In the genomic region with DNA sequence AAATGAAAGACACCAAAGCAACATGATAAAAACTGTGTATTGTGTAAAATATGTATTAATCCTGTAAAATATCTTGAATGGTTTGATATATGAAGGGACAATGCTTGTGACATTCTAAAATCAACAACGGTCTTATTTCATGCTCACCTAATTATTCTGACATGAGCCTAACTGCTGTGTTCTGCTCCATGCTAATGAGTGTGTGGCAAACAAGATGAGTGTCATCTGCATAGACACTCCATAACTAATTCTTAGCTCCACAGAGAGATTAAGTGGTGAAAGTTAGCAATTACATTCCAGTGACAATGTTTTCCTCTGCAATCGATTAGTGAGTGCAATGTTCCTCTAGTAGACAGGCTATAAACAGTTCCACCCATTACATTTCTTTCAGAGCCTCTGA, we compare ENCODE assay signal across 18 mouse cellular contexts.
DNase-seq lines count a peak whose midpoint lies in the region; ATAC-seq and TF ChIP-seq lines count a peak whose summit lies in the region.
"Had no signal": no experiment of that assay in that cellular context is flagged by ENCODE, and none has a peak within 500 bp of the region (broad histone marks: within the 10 kb centered on the region; RNA-seq: fewer than 3 reads in every experiment).

No protein-coding gene starts in this region.

- no peaks in the 10 kb centered on the region for H3K36me3 ChIP-seq in lung, embryonic 15.5 days
- H3K36me3 ChIP-seq: embryonic facial prominence, embryonic 10.5 days; embryonic facial prominence, embryonic 12.5 days; forebrain, embryonic 15.5 days had no signal

- peak; percentile 39; the same call in 1 of the 2 replicates for ATAC-seq in lung, embryonic 15.5 days (ENCODE audit: borderline replicate concordance, extremely low read depth, low FRiP score, low TSS enrichment)
- ATAC-seq: forebrain, embryonic 13.5 days; forebrain, embryonic 15.5 days had no signal

- H3K9me3 ChIP-seq in lung, embryonic 15.5 days = no peaks in the 10 kb centered on the region
- H3K9me3 ChIP-seq: embryonic facial prominence, embryonic 10.5 days; embryonic facial prominence, embryonic 12.5 days; forebrain, embryonic 13.5 days; forebrain, embryonic 15.5 days had no signal

- H3K27me3 ChIP-seq in lung, embryonic 15.5 days = no peaks in the 10 kb centered on the region
- H3K27me3 ChIP-seq: embryonic facial prominence, embryonic 12.5 days; forebrain, embryonic 13.5 days; forebrain, embryonic 15.5 days had no signal

- intact Hi-C loops in gastrocnemius, postnatal 36 days (cut with DNase I) = no loop called here

- DNase-seq in lung, postnatal 36 days = no peak
- peak; percentile 17 for DNase-seq in brain, embryonic 14.5 days (ENCODE audit: low read depth)
- DNase-seq in retina, embryonic 14.5 days (ENCODE audit: low spot score) = peak; percentile 22
- DNase-seq in kidney, adult 9 months = no peak
- DNase-seq in gastrocnemius, postnatal 36 days = no peak
- DNase-seq: adrenal gland, adult 2 months; adrenal gland, postnatal 10 days; adrenal gland, postnatal 25 days; cerebellum, adult 11-12 months; cerebellum, adult 2 months; cerebellum, adult 9-10 months; cerebellum, postnatal 10 days; cerebellum, postnatal 25 days had no signal

- TF ChIP-seq CTCF in brain, embryonic 14.5 days (IDR thresholded peaks at IDR 0.05; ENCODE audit: borderline replicate concordance, extremely low read depth, insufficient read depth, insufficient read length) = no peak

- H3K4me3 ChIP-seq in lung, embryonic 15.5 days = no peak overlapping the region
- H3K4me3 ChIP-seq: embryonic facial prominence, embryonic 10.5 days; embryonic facial prominence, embryonic 12.5 days; forebrain, embryonic 13.5 days; forebrain, embryonic 15.5 days had no signal

- no peak overlapping the region for H3K9ac ChIP-seq in lung, embryonic 15.5 days
- H3K9ac ChIP-seq: embryonic facial prominence, embryonic 12.5 days; forebrain, embryonic 13.5 days; forebrain, embryonic 15.5 days had no signal

- no peaks in the 10 kb centered on the region for H3K4me1 ChIP-seq in lung, embryonic 15.5 days
- H3K4me1 ChIP-seq: embryonic facial prominence, embryonic 10.5 days; embryonic facial prominence, embryonic 12.5 days; forebrain, embryonic 13.5 days; forebrain, embryonic 15.5 days had no signal

- H3K4me2 ChIP-seq in lung, embryonic 15.5 days = no peak overlapping the region
- H3K4me2 ChIP-seq: embryonic facial prominence, embryonic 12.5 days; forebrain, embryonic 13.5 days; forebrain, embryonic 15.5 days had no signal

- no peak overlapping the region for H3K27ac ChIP-seq in lung, embryonic 15.5 days
- H3K27ac ChIP-seq: embryonic facial prominence, embryonic 10.5 days; embryonic facial prominence, embryonic 12.5 days; forebrain, embryonic 13.5 days; forebrain, embryonic 15.5 days had no signal

- TF ChIP-seq POLR2A in brain, embryonic 14.5 days (IDR thresholded peaks at IDR 0.05; ENCODE audit: borderline replicate concordance, extremely low read depth, insufficient read depth, insufficient read length, poor library complexity, severe bottlenecking) = no peak

- WGBS in lung, embryonic 15.5 days = 42% methylated on average over 2 of the region's 2 CpGs

Comparison
In these comparisons a context has a peak if more than half of its experiments do, and no peak if none do; other contexts are left out.
1. DNase-seq: peak in brain, embryonic 14.5 days (single experiment) and retina, embryonic 14.5 days (single experiment); none in lung, postnatal 36 days (single experiment), kidney, adult 9 months (single experiment) and gastrocnemius, postnatal 36 days (0 of 2).